Mouse (Mus musculus): ENCODE measurements around the gene Efcab14.

- TF ChIP-seq CTCF (IDR thresholded peaks at IDR 0.05; ENCODE audit: insufficient read depth, low read length): no peak
- TF ChIP-seq POLR2A (IDR thresholded peaks at IDR 0.05; ENCODE audit: borderline replicate concordance, extremely low read depth, low read depth, low read length): no peak
These were observed 83.4 kb downstream of the Efcab14 start for GRCm38 (mm10) chr4:115820944-115821343.
